Mouse (Mus musculus) cerebellum, adult 2 months (tissue): ENCODE measurements around the gene Zp3. TPM values are rescaled to one million over a fixed set of nuclear protein-coding genes. Genes with fewer than 3 reads are reported as not detected.

Source experiments
- DNase-seq, 2 experiments: peaks; one replicate each; pipeline ENCODE4 v3.0.0; 2021
- H3K27ac ChIP-seq: fragments of 200-500 bp; 2 replicates; pipeline ENCODE4 v1.5.1; 2012; ENCODE audit warnings: low read length, control low read depth, inconsistent platforms; ENCODE audit not compliant: insufficient read depth
- H3K27me3 ChIP-seq: fragments of 200-500 bp; 2 replicates; pipeline ENCODE4 v1.6.1; 2012; ENCODE audit warnings: inconsistent platforms, mild to moderate bottlenecking, low read length, moderate library complexity; ENCODE audit not compliant: control insufficient read depth, insufficient read depth
- H3K4me1 ChIP-seq: fragments of 200-500 bp; 2 replicates; pipeline ENCODE4 v1.6.1; 2011; ENCODE audit warnings: low read length; ENCODE audit not compliant: control insufficient read depth, insufficient read depth
- H3K4me3 ChIP-seq: fragments of 200-500 bp; replicated peaks from 2 replicates; pipeline ENCODE3; 2011; ENCODE audit warnings: mild to moderate bottlenecking, low read depth, low read length, control low read depth; ENCODE audit not compliant: insufficient read depth
- CTCF ChIP-seq: fragments of 200-500 bp; IDR thresholded peaks from 2 replicates; pipeline ENCODE4 v1.5.1; 2011; ENCODE audit warnings: low read depth, mild to moderate bottlenecking, control low read depth, low read length, moderate library complexity, borderline replicate concordance; ENCODE audit not compliant: insufficient read depth
- POLR2A ChIP-seq: fragments of 200-500 bp; IDR thresholded peaks from 2 replicates; pipeline ENCODE4 v1.6.1; 2011; ENCODE audit warnings: low read length, control low read depth, borderline replicate concordance; ENCODE audit not compliant: insufficient read depth
- WGBS: fragments of 180-500 bp; shearing (Covaris S2); methylation state at CpG from one replicate; pipeline ENCODE4 v1.1.7; 2018; 5-methylcytosine and 5-hydroxymethylcytosine counted together
- polyA plus RNA-seq: library from polyadenylated mRNA; depleted of rRNA; stranded (reverse); fragments of >200 nt; gene quantifications from 2 replicates; pipeline ENCODE4 v1.2.3, GENCODE M21; 2012

Zp3 gene
- polyA plus RNA-seq, 1 experiment = 0.23 TPM

DNA sequence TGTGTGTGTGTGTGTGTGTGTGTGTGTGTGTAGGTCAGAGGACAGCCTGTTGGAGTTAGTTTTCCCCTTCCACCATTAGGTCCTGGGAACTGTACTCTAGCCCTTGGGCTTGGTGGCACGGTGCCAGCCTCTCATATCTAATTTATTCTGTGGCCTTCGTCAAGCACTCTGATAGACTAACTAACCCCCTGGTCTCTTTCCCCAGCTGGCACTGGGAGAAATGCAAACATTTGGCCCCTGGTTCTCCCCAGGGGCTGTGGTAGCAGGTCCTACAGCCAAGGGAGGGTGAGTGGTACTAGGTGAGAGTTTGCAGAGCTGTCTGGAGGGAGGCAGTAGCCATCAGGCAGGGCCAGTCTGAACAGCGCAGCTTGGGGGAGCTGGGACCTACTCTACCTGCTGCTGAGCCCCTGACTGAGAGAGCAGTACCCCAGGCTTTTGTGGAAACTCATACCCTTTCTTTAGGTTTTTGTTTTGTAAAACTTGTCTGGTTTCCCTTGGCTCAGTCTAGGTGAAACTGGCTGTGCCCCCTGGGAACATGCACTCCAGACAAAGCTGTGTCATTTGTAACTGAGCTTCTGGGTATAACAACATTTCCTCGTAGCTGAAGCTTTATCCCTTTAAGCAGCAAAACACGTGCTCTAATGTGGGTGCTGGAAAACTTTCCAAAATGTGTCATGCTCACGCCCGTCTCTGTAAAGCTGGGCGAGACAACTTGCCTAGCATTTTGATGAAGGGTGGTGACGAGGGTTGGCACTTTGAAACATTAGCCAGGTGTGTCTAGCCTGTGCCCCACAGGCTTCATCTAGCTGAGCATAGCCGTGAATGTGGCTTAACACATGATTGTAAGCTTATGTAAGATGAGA, 36.3 kb downstream of the Zp3 start:
- no peak for DNase-seq
- no peak overlapping the region for H3K4me3 ChIP-seq

DNA sequence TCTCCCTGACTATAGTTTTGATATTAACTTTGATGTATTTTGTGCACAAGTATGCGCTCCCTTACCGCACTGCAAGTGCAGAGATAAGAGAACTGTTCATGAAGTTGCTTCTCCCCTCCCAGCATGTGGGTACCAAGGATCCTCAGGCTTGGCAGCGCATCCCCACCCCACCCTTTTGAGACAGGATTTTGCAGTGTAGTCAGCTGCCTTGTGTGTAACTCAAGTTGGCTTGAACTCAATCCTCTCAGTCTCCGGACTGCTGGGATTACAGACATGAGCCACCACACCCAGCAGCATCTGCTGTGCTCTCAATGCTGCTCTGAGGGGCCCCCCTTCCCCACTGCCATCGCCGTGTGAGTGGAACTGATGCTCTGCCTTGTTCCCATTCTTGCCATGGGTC, 37.4 kb downstream of the Zp3 start:
- no peaks in the 10 kb centered on the region for H3K27me3 ChIP-seq
- H3K4me3 ChIP-seq = no peak overlapping the region
- H3K27ac ChIP-seq = no peak overlapping the region
- no peak for DNase-seq
- TF ChIP-seq CTCF (no peak), POLR2A (no peak)
- no peaks in the 10 kb centered on the region for H3K4me1 ChIP-seq
- WGBS = 35% methylated on average over 6 of the region's 6 CpGs

More for the DNA sequence above, 36.3 kb downstream of the Zp3 start:
- Histone ChIP-seq H3K27me3 (no peaks in the 10 kb centered on the region), H3K27ac (no peak overlapping the region), H3K4me1 (no peaks in the 10 kb centered on the region)
- TF ChIP-seq CTCF (no peak), POLR2A (no peak)
- WGBS = 60% methylated on average over 10 of the region's 10 CpGs

DNA sequence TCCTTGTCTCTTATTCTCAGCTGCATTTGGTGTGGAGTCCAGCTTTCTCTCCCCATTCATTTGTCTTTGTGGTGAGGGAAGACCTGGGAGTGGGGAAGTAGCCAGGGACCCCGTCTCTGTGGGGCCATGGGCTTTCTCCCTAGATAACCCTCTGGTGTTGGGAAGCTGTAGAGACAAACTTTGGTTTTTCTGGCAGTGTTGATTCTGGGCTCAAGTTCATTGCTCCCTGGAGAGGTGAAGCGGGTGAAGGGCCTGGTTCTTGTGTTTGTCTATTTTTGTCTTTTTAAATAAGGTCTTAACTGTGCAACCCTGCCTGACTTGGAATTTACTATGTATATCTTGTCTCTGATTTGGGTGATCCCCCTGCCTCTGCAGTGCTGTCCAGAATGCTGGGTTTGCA, 38.8 kb downstream of the Zp3 start:
- Histone ChIP-seq H3K4me3 (no peak overlapping the region), H3K27ac (no peak overlapping the region), H3K27me3 (no peaks in the 10 kb centered on the region), H3K4me1 (no peaks in the 10 kb centered on the region)
- TF ChIP-seq POLR2A = no peak
- no peak for DNase-seq
- 88% methylated on average over 2 of the region's 2 CpGs for WGBS

DNA sequence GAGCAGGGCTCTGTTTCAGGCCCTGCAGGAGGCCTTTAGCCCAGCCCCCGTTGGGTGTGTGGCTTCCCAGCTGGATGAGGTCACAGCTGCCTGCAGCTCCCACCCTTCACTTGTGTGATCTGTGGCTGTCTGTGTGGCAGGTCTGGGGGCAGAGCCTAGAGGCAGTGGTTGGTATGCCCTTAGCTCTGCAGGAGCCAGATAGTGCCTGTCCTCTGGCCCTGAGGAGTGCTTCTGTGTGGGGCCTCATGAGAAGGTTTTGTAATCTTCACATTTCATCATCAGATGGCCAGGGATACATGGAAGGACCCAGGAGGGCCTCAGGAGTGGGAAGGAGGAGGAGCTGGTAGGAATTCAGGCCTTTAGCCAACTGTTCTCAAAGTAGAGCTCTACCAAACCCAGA, 40.0 kb downstream of the Zp3 start:
- TF ChIP-seq POLR2A (no peak), CTCF (no peak)
- WGBS = 19% methylated on average over 1 of the region's 1 CpGs
- no peaks in the 10 kb centered on the region for H3K4me1 ChIP-seq
- no peaks in the 10 kb centered on the region for H3K27me3 ChIP-seq
- no peak overlapping the region for H3K27ac ChIP-seq
- DNase-seq = no peak
- H3K4me3 ChIP-seq = no peak overlapping the region

DNA sequence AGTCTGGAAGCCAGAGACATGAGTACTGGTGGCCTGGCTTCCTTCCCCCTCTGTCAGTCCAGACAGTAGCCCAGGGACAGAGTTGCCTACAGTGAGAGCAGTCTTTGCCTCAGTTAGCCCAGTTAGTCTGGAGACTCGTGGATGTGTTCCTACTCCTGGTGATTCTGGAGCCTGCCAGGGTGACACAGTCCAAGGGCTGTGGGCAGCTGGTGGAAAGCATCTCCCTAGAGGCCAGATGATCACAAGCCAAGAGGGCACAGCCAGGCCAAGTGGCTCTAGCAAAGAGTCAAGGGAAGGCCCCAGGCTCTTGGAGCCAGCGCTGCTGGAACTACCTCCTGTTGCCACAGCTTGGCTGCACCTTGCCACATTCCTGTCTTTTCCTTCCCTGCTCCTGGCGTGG, 45.8 kb downstream of the Zp3 start:
- TF ChIP-seq POLR2A = no peak
- TF ChIP-seq CTCF = no peak
- Histone ChIP-seq H3K4me3 (no peak overlapping the region), H3K27ac (no peak overlapping the region), H3K4me1 (peaks cover 10% of the 10 kb centered on the region; the same call in 1 of the 2 replicates), H3K27me3 (no peaks in the 10 kb centered on the region)
- 3% methylated on average over 3 of the region's 3 CpGs for WGBS
- peak; percentile 47 to 61 for DNase-seq

DNA sequence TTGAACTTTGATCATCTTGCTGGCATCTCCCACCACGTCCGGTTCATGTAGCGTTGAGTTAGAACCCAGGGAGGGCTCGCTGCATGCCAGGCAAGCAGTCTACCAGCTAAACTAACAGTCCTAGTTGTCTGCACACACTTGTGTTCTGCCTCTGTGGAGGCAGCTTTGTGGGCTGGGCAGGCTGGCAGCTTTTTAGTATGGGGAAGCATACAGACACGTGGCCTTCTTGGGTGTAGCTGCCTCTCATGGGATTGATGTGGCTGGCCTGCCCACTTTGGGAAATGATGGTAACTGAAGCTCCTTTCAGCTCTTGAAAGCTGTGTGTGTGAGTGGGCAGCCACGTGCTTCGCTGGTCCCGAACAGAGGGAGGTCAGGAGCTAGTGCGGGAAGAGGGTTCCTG, 47.0 kb downstream of the Zp3 start:
- TF ChIP-seq POLR2A (no peak), CTCF (no peak)
- 83% methylated on average over 9 of the region's 9 CpGs for WGBS
- H3K4me1 ChIP-seq = peaks cover 10% of the 10 kb centered on the region; the same call in 1 of the 2 replicates
- H3K4me3 ChIP-seq = no peak overlapping the region
- no peaks in the 10 kb centered on the region for H3K27me3 ChIP-seq
- H3K27ac ChIP-seq = no peak overlapping the region
- DNase-seq = no peak

DNA sequence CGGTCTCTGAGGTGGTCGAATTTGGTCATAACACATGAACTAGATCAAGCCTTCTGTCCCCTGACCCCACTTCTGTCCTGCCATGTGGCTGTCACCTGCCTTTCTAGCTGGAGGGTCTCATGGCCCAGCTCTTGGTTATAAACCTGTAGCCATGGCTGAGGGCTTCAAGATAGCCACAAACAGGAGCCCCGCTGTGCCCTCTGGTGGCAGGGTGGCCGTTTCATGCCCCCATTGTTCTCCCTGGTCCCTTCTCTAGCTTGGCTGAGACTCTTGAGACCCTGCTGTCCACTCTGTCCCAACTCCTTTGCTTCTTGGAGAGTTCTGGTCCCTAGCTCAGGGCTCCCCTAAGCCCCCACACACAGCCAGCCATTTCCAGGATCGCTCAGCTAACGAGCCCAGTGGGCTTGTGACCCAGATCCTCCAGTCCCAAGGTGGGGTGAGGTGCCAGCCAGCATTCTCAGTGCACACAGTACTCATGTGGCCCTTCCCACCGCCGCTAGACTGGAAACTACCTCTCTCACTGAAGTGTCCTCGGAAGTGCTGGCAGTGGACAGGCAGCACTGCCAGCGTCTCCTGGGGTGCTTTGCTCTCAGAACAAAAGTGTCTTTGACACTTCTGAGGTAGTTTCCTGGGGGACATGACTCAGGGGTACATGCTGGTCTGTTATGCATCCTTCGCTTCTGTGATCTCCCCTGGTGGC, 47.9 kb downstream of the Zp3 start:
- no peak for TF ChIP-seq POLR2A
- no peak for TF ChIP-seq CTCF
- no peak for DNase-seq
- H3K27ac ChIP-seq = no peak overlapping the region
- 80% methylated on average over 11 of the region's 11 CpGs for WGBS
- H3K27me3 ChIP-seq = no peaks in the 10 kb centered on the region
- peaks cover 10% of the 10 kb centered on the region; the same call in 1 of the 2 replicates for H3K4me1 ChIP-seq
- no peak overlapping the region for H3K4me3 ChIP-seq

DNA sequence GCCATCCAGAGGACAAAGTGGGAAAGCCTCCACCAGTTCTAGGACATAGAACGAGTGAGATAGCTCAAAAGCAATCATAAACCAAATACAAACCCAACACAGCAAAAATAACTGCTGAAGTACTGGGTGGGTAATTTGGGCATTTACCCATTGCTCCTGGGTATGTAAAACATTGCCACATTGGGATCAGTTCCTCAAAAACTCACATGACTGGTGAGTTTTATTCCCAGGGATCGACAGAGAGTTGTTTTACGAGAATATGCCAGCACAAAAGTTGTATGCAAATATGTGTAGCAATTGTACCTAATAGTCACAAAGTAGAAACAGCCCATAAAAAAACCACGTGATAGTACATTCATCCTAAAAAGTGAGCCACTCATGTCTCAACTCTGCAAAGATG, 55.0 kb downstream of the Zp3 start:
- Histone ChIP-seq H3K27ac (no peak overlapping the region), H3K27me3 (no peaks in the 10 kb centered on the region), H3K4me3 (no peak overlapping the region), H3K4me1 (no peaks in the 10 kb centered on the region)
- no peak for DNase-seq
- TF ChIP-seq POLR2A = no peak
- no peak for TF ChIP-seq CTCF
- 76% methylated on average over 4 of the region's 4 CpGs for WGBS
